Mouse (Mus musculus): Measurements from ENCODE around the gene Foxq1. TPM values are rescaled to one million over a fixed set of nuclear protein-coding genes. Genes with fewer than 3 reads are reported as not detected.
A peak's percentile ranks its signal among the peaks of the same experiment; 100 is the strongest.

The Foxq1 gene
- polyA plus RNA-seq, 1 experiment from 2014 or later = 35.7 TPM

- H3K27ac ChIP-seq (replicated peaks) = peak overlapping the region; percentile 69; the same call in 1 of the 2 replicates
- WGBS = 43% methylated on average over 5 of the region's 5 CpGs
These were observed 24.7 kb upstream of the Foxq1 start for GRCm38 (mm10) chr13:31531186-31531585.

GRCm38 (mm10) chr13:31531651-31532061, 24.3 kb upstream of the Foxq1 start:
- no peaks in the 10 kb centered on the region for H3K27me3 ChIP-seq (ENCODE audit: control insufficient read depth, insufficient read depth, low read length)

More at GRCm38 (mm10) chr13:31531186-31531585, 24.7 kb upstream of the Foxq1 start:
- H3K9me3 ChIP-seq (ENCODE audit: control insufficient read depth, low read length) = no peaks in the 10 kb centered on the region
- no peak overlapping the region for H3K9ac ChIP-seq (ENCODE audit: low read length)
- no peaks in the 10 kb centered on the region for H3K4me1 ChIP-seq (replicated peaks; ENCODE audit: control insufficient read depth, insufficient read depth)
- DNase-seq (ENCODE audit: low spot score) (no peak), ATAC-seq (ENCODE audit: low FRiP score, low TSS enrichment) (peak; percentile 48; the same call in 1 of the 2 replicates)
- no peak for TF ChIP-seq CTCF (IDR thresholded peaks at IDR 0.05; ENCODE audit: low read depth)
- TF ChIP-seq EP300 (optimal IDR thresholded peaks at IDR 0.05) = no peak
- H3K4me2 ChIP-seq (replicated peaks; ENCODE audit: low read depth) = no peak overlapping the region
- H3K27me3 ChIP-seq (ENCODE audit: control insufficient read depth, insufficient read depth, low read length) = no peaks in the 10 kb centered on the region
- H3K4me3 ChIP-seq (ENCODE audit: low read depth, low read length) = no peak overlapping the region
- no peaks in the 10 kb centered on the region for H3K36me3 ChIP-seq (ENCODE audit: control insufficient read depth, insufficient read depth, low read length)

DNA sequence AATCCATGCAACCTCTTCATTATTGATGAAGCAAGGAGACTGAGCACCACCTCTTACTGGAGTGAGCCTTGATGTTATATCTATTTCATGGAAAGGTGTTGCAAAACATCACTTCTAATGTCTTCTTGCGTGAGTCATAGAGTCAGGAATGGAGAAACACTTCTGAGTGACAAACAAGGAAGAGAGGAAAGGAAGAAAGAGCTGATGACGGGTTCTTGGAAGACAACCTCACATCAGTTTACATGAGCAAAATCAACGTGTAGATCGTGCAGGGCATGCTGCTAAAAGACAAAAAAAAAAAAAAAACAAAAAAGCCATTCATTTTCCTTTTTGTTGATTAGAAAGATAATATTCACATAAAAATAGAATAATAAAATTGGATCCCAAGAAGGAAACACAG, 21.2 kb upstream of the Foxq1 start:
- Histone ChIP-seq H3K4me3 (ENCODE audit: low read depth, low read length) (no peak overlapping the region), H3K36me3 (ENCODE audit: control insufficient read depth, insufficient read depth, low read length) (no peaks in the 10 kb centered on the region), H3K27me3 (ENCODE audit: control insufficient read depth, insufficient read depth, low read length) (no peaks in the 10 kb centered on the region), H3K9ac (ENCODE audit: low read length) (no peak overlapping the region), H3K9me3 (ENCODE audit: control insufficient read depth, low read length) (no peaks in the 10 kb centered on the region), H3K4me2 (replicated peaks; ENCODE audit: low read depth) (no peak overlapping the region), H3K4me1 (replicated peaks; ENCODE audit: control insufficient read depth, insufficient read depth) (no peaks in the 10 kb centered on the region), H3K27ac (replicated peaks) (no peak overlapping the region)
- TF ChIP-seq CTCF (IDR thresholded peaks at IDR 0.05; ENCODE audit: low read depth) = no peak
- no peak for TF ChIP-seq EP300 (optimal IDR thresholded peaks at IDR 0.05)
- no peak for DNase-seq (ENCODE audit: low spot score)
- ATAC-seq (ENCODE audit: low FRiP score, low TSS enrichment) = no peak
- WGBS = 70% methylated on average over 4 of the region's 4 CpGs

More at GRCm38 (mm10) chr13:31531651-31532061, 24.3 kb upstream of the Foxq1 start:
- peak; percentile 91 for ATAC-seq (ENCODE audit: low FRiP score, low TSS enrichment)
- Histone ChIP-seq H3K4me2 (replicated peaks; ENCODE audit: low read depth) (no peak overlapping the region), H3K36me3 (ENCODE audit: control insufficient read depth, insufficient read depth, low read length) (no peaks in the 10 kb centered on the region), H3K9ac (ENCODE audit: low read length) (no peak overlapping the region), H3K9me3 (ENCODE audit: control insufficient read depth, low read length) (no peaks in the 10 kb centered on the region), H3K4me1 (replicated peaks; ENCODE audit: control insufficient read depth, insufficient read depth) (no peaks in the 10 kb centered on the region), H3K4me3 (ENCODE audit: low read depth, low read length) (no peak overlapping the region), H3K27ac (replicated peaks) (peak overlapping the region; percentile 35; the same call in 1 of the 2 replicates)
- WGBS = 26% methylated on average over 8 of the region's 8 CpGs
- no peak for TF ChIP-seq CTCF (IDR thresholded peaks at IDR 0.05; ENCODE audit: low read depth)
- no peak for TF ChIP-seq EP300 (optimal IDR thresholded peaks at IDR 0.05)
- DNase-seq (ENCODE audit: low spot score) = peak; percentile 64

- ATAC-seq (ENCODE audit: low FRiP score, low TSS enrichment) = no peak
- H3K4me1 ChIP-seq (replicated peaks; ENCODE audit: control insufficient read depth, insufficient read depth) = peaks cover 2% of the 10 kb centered on the region; the same call in 1 of the 2 replicates
These were observed 12.9 kb upstream of the Foxq1 start for GRCm38 (mm10) chr13:31543021-31543420.

DNA sequence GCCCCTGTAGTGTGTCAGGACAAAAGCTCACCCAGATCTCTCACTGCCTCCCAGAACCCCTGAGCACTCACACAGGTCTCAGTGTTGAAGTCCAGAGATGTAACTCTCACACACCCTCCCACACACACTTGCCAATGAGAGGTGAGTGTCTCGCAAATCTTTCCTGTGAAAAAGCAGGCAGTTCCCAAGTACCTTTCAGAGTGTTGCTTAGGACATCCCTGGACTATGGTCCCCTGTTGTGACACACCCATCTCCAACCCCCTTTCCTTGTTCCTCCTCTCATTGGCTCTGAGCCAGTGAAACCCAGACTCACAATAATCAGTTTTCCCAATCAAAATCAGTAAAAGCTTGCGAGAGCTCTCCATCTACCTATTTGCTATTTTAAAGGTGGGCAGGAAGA, 9.2 kb upstream of the Foxq1 start:
- H3K9me3 ChIP-seq (ENCODE audit: control insufficient read depth, low read length) = no peaks in the 10 kb centered on the region
- no peak for TF ChIP-seq CTCF (IDR thresholded peaks at IDR 0.05; ENCODE audit: low read depth)
- no peak for TF ChIP-seq EP300 (optimal IDR thresholded peaks at IDR 0.05)
- WGBS = 54% methylated on average over 2 of the region's 2 CpGs
- peak; percentile 16; the same call in 1 of the 2 replicates for ATAC-seq (ENCODE audit: low FRiP score, low TSS enrichment)
- H3K36me3 ChIP-seq (ENCODE audit: control insufficient read depth, insufficient read depth, low read length) = no peaks in the 10 kb centered on the region
- peak; percentile 36 for DNase-seq (ENCODE audit: low spot score)
- no peaks in the 10 kb centered on the region for H3K27me3 ChIP-seq (ENCODE audit: control insufficient read depth, insufficient read depth, low read length)
- H3K4me3 ChIP-seq (ENCODE audit: low read depth, low read length) = no peak overlapping the region
- H3K27ac ChIP-seq (replicated peaks) = peak overlapping the region; percentile 81
- peaks cover 2% of the 10 kb centered on the region; the same call in 1 of the 2 replicates for H3K4me1 ChIP-seq (replicated peaks; ENCODE audit: control insufficient read depth, insufficient read depth)
- H3K4me2 ChIP-seq (replicated peaks; ENCODE audit: low read depth) = no peak overlapping the region
- H3K9ac ChIP-seq (ENCODE audit: low read length) = no peak overlapping the region

More at GRCm38 (mm10) chr13:31543021-31543420, 12.9 kb upstream of the Foxq1 start:
- Histone ChIP-seq H3K9me3 (ENCODE audit: control insufficient read depth, low read length) (no peaks in the 10 kb centered on the region), H3K9ac (ENCODE audit: low read length) (no peak overlapping the region), H3K4me3 (ENCODE audit: low read depth, low read length) (no peak overlapping the region), H3K4me2 (replicated peaks; ENCODE audit: low read depth) (no peak overlapping the region), H3K27ac (replicated peaks) (no peak overlapping the region), H3K27me3 (ENCODE audit: control insufficient read depth, insufficient read depth, low read length) (no peaks in the 10 kb centered on the region), H3K36me3 (ENCODE audit: control insufficient read depth, insufficient read depth, low read length) (no peaks in the 10 kb centered on the region)
- DNase-seq (ENCODE audit: low spot score) = no peak
- TF ChIP-seq CTCF (IDR thresholded peaks at IDR 0.05; ENCODE audit: low read depth) (no peak), EP300 (optimal IDR thresholded peaks at IDR 0.05) (no peak)
- 89% methylated on average over 5 of the region's 5 CpGs for WGBS

DNA sequence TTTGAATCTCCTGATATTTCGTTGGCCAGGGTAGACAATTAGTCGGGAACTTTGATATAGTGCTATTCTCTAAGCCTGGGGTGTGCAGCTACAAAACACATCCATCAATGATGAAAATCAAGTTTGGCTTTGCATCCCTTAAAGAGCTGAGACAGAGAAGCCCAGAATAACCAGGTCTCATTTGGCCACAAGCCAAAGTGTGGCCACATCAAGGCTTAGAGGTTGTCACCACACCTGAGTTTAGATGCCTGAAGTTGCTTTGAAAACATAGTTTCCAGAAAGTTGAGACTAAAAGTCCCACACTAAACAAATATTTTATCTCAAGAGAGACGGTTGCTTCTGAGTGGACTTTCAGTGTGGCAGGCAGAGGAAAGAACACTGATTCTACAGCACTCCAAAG, 8.7 kb upstream of the Foxq1 start:
- WGBS = 45% methylated on average over 3 of the region's 3 CpGs
- H3K4me2 ChIP-seq (replicated peaks; ENCODE audit: low read depth) = no peak overlapping the region
- no peaks in the 10 kb centered on the region for H3K27me3 ChIP-seq (ENCODE audit: control insufficient read depth, insufficient read depth, low read length)
- no peak overlapping the region for H3K4me3 ChIP-seq (ENCODE audit: low read depth, low read length)
- no peaks in the 10 kb centered on the region for H3K36me3 ChIP-seq (ENCODE audit: control insufficient read depth, insufficient read depth, low read length)
- TF ChIP-seq CTCF (IDR thresholded peaks at IDR 0.05; ENCODE audit: low read depth) (no peak), EP300 (optimal IDR thresholded peaks at IDR 0.05) (no peak)
- DNase-seq (ENCODE audit: low spot score) (peak; percentile 55), ATAC-seq (ENCODE audit: low FRiP score, low TSS enrichment) (peak; percentile 58; the same call in 1 of the 2 replicates)
- no peak overlapping the region for H3K9ac ChIP-seq (ENCODE audit: low read length)
- peak overlapping the region; percentile 81 for H3K27ac ChIP-seq (replicated peaks)
- peaks cover 2% of the 10 kb centered on the region; the same call in 1 of the 2 replicates for H3K4me1 ChIP-seq (replicated peaks; ENCODE audit: control insufficient read depth, insufficient read depth)
- no peaks in the 10 kb centered on the region for H3K9me3 ChIP-seq (ENCODE audit: control insufficient read depth, low read length)

Measured in stomach, postnatal 0 days (tissue).